Mouse (Mus musculus) bone marrow macrophage, adult 2 months (primary cell): ENCODE results near the gene Cfap97d1.

ENCODE experiments used
- CTCF ChIP-seq: IDR thresholded peaks from 2 replicates; pipeline ENCODE4 v1.5.1; 2012; ENCODE audit warnings: low read depth, mild to moderate bottlenecking, low read length, moderate library complexity
- POLR2A ChIP-seq: IDR thresholded peaks from 2 replicates; pipeline ENCODE4 v1.6.1; 2012; ENCODE audit warnings: mild to moderate bottlenecking, low read depth, low read length, borderline replicate concordance

DNA sequence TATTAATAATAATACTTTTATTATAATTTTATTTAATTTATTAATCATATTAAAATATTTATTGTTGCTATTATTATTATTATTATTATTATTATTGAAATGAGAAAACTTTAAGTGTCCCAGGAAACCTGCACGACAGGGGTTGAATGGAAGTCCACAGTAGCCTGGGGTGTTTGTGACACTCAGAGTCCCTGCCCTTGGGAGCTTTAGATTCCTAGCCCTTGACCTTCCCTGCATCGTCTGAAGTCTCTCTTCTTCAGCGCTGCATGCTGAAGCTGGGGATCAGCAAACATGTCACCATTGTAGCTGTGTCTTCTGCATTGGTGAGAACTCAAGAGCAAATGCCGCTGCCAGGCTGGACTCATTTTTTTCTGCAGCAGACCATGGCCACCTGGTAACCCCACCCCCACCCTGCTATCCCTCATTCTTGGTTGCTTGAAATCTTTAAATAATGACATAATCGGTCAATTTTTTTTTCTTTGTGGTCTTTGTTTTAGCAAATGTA is 51.4 kb downstream of the Cfap97d1 start:
- TF ChIP-seq CTCF (no peak), POLR2A (no peak)
